In genomic region chr5:130849610-130850009, GRCm38 (mm10) we compare ENCODE assay signal across 27 mouse cellular contexts.
DNase-seq lines count a peak whose midpoint lies in the region; ATAC-seq and TF ChIP-seq lines count a peak whose summit lies in the region.
"Had no signal": no experiment of that assay in that cellular context is flagged by ENCODE, and none has a peak within 500 bp of the region (broad histone marks: within the 10 kb centered on the region; RNA-seq: fewer than 3 reads in every experiment).

No protein-coding gene starts in this region.

- H3K9me3 ChIP-seq in forebrain, embryonic 14.5 days (replicated peaks; ENCODE audit: control insufficient read depth, low read length) = no peaks in the 10 kb centered on the region
- no peaks in the 10 kb centered on the region for H3K9me3 ChIP-seq in forebrain, embryonic 12.5 days
- no peaks in the 10 kb centered on the region for H3K9me3 ChIP-seq in kidney, embryonic 16.5 days (ENCODE audit: low read length)
- no peaks in the 10 kb centered on the region for H3K9me3 ChIP-seq in lung, embryonic 15.5 days
- no peaks in the 10 kb centered on the region for H3K9me3 ChIP-seq in lung, postnatal 0 days (ENCODE audit: low read length)
- H3K9me3 ChIP-seq: embryonic facial prominence, embryonic 15.5 days; forebrain, embryonic 13.5 days; heart, embryonic 10.5 days; heart, embryonic 15.5 days; hindbrain, embryonic 13.5 days; midbrain, embryonic 13.5 days had no signal

- peak; percentile 24 for DNase-seq in forebrain, embryonic 14.5 days (ENCODE audit: low spot score)
- DNase-seq in kidney, postnatal 10 days = peak; percentile 32
- no peak for DNase-seq in lung, postnatal 0 days (ENCODE audit: low spot score)
- DNase-seq: B cell, adult 2 months; cerebellum, adult 11 months; cerebellum, adult 9-11 months; gastrocnemius, postnatal 14 days; kidney, adult 9 months; layer of hippocampus, postnatal 36 days; left cerebral cortex, postnatal 4 days; lung, adult 2 months; lung, postnatal 36 days; right cerebral cortex, postnatal 4 days; thymus, adult 18-20 months; thymus, postnatal 25 days had no signal

- TF ChIP-seq CTCF in lung, postnatal 0 days (IDR thresholded peaks at IDR 0.05) = no peak

- no peak for TF ChIP-seq EP300 in lung, postnatal 0 days (IDR thresholded peaks at IDR 0.05)

- no peak overlapping the region for H3K4me2 ChIP-seq in forebrain, embryonic 14.5 days (ENCODE audit: low read length)
- H3K4me2 ChIP-seq in forebrain, embryonic 12.5 days = no peak overlapping the region
- no peak overlapping the region for H3K4me2 ChIP-seq in kidney, embryonic 16.5 days (replicated peaks; ENCODE audit: low read depth, low read length)
- no peak overlapping the region for H3K4me2 ChIP-seq in lung, embryonic 15.5 days
- no peak overlapping the region for H3K4me2 ChIP-seq in lung, postnatal 0 days (replicated peaks; ENCODE audit: low read depth, low read length)
- H3K4me2 ChIP-seq: embryonic facial prominence, embryonic 15.5 days; forebrain, embryonic 13.5 days; heart, embryonic 15.5 days; hindbrain, embryonic 13.5 days; midbrain, embryonic 13.5 days had no signal

- no peak overlapping the region for H3K4me3 ChIP-seq in forebrain, embryonic 14.5 days (ENCODE audit: low read depth, low read length)
- no peak overlapping the region for H3K4me3 ChIP-seq in forebrain, embryonic 12.5 days (replicated peaks)
- H3K4me3 ChIP-seq in kidney, embryonic 16.5 days (ENCODE audit: low read length) = no peak overlapping the region
- H3K4me3 ChIP-seq in lung, embryonic 15.5 days = no peak overlapping the region
- H3K4me3 ChIP-seq in lung, postnatal 0 days (ENCODE audit: low read depth, low read length) = no peak overlapping the region
- H3K4me3 ChIP-seq: embryonic facial prominence, embryonic 15.5 days; forebrain, embryonic 13.5 days; heart, embryonic 10.5 days; heart, embryonic 15.5 days; hindbrain, embryonic 13.5 days; megakaryocyte, embryonic 14.5 days; midbrain, embryonic 13.5 days had no signal

- H3K9ac ChIP-seq in forebrain, embryonic 14.5 days (ENCODE audit: low read length) = no peak overlapping the region
- no peak overlapping the region for H3K9ac ChIP-seq in forebrain, embryonic 12.5 days
- H3K9ac ChIP-seq in kidney, embryonic 16.5 days (replicated peaks; ENCODE audit: low read length) = no peak overlapping the region
- no peak overlapping the region for H3K9ac ChIP-seq in lung, embryonic 15.5 days
- H3K9ac ChIP-seq in lung, postnatal 0 days (replicated peaks; ENCODE audit: low read depth) = no peak overlapping the region
- H3K9ac ChIP-seq: embryonic facial prominence, embryonic 15.5 days; forebrain, embryonic 13.5 days; heart, embryonic 15.5 days; hindbrain, embryonic 13.5 days; liver, embryonic 14.5 days; midbrain, embryonic 13.5 days had no signal

- no peak for ATAC-seq in forebrain, embryonic 14.5 days
- no peak for ATAC-seq in forebrain, embryonic 12.5 days (ENCODE audit: low FRiP score)
- no peak for ATAC-seq in kidney, embryonic 16.5 days (ENCODE audit: low FRiP score, low TSS enrichment)
- 0 out of 2 replicates have a peak, but pooled peaks have one; percentile 17 for ATAC-seq in lung, embryonic 15.5 days (ENCODE audit: borderline replicate concordance, extremely low read depth, low FRiP score, low TSS enrichment)
- no peak for ATAC-seq in lung, postnatal 0 days
- ATAC-seq: forebrain, embryonic 13.5 days; midbrain, embryonic 13.5 days had no signal

- no peak overlapping the region for H3K27ac ChIP-seq in forebrain, embryonic 14.5 days (ENCODE audit: low read depth, low read length)
- no peak overlapping the region for H3K27ac ChIP-seq in forebrain, embryonic 12.5 days
- no peak overlapping the region for H3K27ac ChIP-seq in kidney, embryonic 16.5 days (ENCODE audit: low read length)
- no peak overlapping the region for H3K27ac ChIP-seq in lung, embryonic 15.5 days
- H3K27ac ChIP-seq in lung, postnatal 0 days (ENCODE audit: low read length) = no peak overlapping the region
- H3K27ac ChIP-seq: embryonic facial prominence, embryonic 15.5 days; forebrain, embryonic 13.5 days; heart, embryonic 15.5 days; hindbrain, embryonic 13.5 days; liver, embryonic 14.5 days; midbrain, embryonic 13.5 days; stomach, postnatal 0 days had no signal

- H3K27me3 ChIP-seq in forebrain, embryonic 14.5 days (replicated peaks; ENCODE audit: control insufficient read depth, insufficient read depth, low read length) = no peaks in the 10 kb centered on the region
- H3K27me3 ChIP-seq in forebrain, embryonic 12.5 days = peaks cover 5% of the 10 kb centered on the region
- H3K27me3 ChIP-seq in kidney, embryonic 16.5 days (ENCODE audit: insufficient read depth, low read length) = no peaks in the 10 kb centered on the region
- peaks cover 5% of the 10 kb centered on the region; the same call in 1 of the 2 replicates for H3K27me3 ChIP-seq in lung, embryonic 15.5 days
- no peaks in the 10 kb centered on the region for H3K27me3 ChIP-seq in lung, postnatal 0 days (replicated peaks; ENCODE audit: insufficient read depth, low read length)
- H3K27me3 ChIP-seq: forebrain, embryonic 13.5 days; heart, embryonic 15.5 days; hindbrain, embryonic 13.5 days; megakaryocyte, embryonic 14.5 days; midbrain, embryonic 13.5 days had no signal

- H3K36me3 ChIP-seq in forebrain, embryonic 14.5 days (ENCODE audit: control insufficient read depth, insufficient read depth, low read length) = no peaks in the 10 kb centered on the region
- H3K36me3 ChIP-seq in forebrain, embryonic 12.5 days (replicated peaks) = no peaks in the 10 kb centered on the region
- no peaks in the 10 kb centered on the region for H3K36me3 ChIP-seq in kidney, embryonic 16.5 days (ENCODE audit: insufficient read depth, low read length)
- H3K36me3 ChIP-seq in lung, embryonic 15.5 days = no peaks in the 10 kb centered on the region
- no peaks in the 10 kb centered on the region for H3K36me3 ChIP-seq in lung, postnatal 0 days (ENCODE audit: insufficient read depth, low read length)
- H3K36me3 ChIP-seq: embryonic facial prominence, embryonic 15.5 days; heart, embryonic 10.5 days; heart, embryonic 15.5 days; hindbrain, embryonic 13.5 days; midbrain, embryonic 13.5 days had no signal

- WGBS in forebrain, embryonic 14.5 days = 52% methylated on average over 4 of the region's 4 CpGs
- 71% methylated on average over 4 of the region's 4 CpGs for WGBS in forebrain, embryonic 12.5 days
- 57% methylated on average over 4 of the region's 4 CpGs for WGBS in kidney, embryonic 16.5 days
- WGBS in lung, embryonic 15.5 days = 45% methylated on average over 4 of the region's 4 CpGs
- whole genome bisulfite sequencing in lung, postnatal 0 days = 45% methylated on average over 4 of the region's 4 CpGs

- H3K4me1 ChIP-seq in forebrain, embryonic 14.5 days (ENCODE audit: control insufficient read depth, insufficient read depth, low read length) = no peaks in the 10 kb centered on the region
- peaks cover 8% of the 10 kb centered on the region for H3K4me1 ChIP-seq in forebrain, embryonic 12.5 days
- peaks cover 3% of the 10 kb centered on the region; the same call in 1 of the 2 replicates for H3K4me1 ChIP-seq in kidney, embryonic 16.5 days (ENCODE audit: insufficient read depth, low read length)
- peaks cover 8% of the 10 kb centered on the region; the same call in 1 of the 2 replicates for H3K4me1 ChIP-seq in lung, embryonic 15.5 days
- H3K4me1 ChIP-seq in lung, postnatal 0 days (ENCODE audit: insufficient read depth, low read depth, low read length) = no peaks in the 10 kb centered on the region
- H3K4me1 ChIP-seq: megakaryocyte, embryonic 14.5 days had no signal
